Mouse (Mus musculus) right cerebral cortex, adult 18-20 months (tissue): ENCODE results near the gene Olfr1175-ps.

ENCODE experiments used
- DNase-seq: peaks from one replicate; pipeline ENCODE4 v3.0.0; 2022; ENCODE audit warnings: mixed read lengths

Gene Olfr1175-ps

DNA sequence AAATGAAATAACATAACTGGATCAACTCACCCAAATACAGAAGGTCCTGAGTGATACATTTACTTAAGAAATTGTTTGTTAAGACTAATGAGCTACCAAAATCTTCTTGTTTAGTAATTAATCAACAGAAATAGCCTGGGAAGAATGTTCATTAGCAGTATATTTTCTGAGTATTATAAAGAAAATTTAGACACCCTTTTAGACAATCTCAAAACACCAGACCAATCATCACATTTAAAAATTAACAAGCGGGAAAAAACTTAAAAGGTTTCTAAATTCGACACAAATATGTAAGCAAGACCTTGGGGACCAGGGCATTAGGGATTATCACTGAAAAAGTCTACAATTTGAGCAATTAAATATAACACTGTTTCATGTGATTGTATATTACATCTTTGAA is at the start of gene Olfr1175-ps:
Olfr1175-ps (minus strand) TSS at position 101 of the 400 bp plus-strand sequence.
- no peak for DNase-seq

DNA sequence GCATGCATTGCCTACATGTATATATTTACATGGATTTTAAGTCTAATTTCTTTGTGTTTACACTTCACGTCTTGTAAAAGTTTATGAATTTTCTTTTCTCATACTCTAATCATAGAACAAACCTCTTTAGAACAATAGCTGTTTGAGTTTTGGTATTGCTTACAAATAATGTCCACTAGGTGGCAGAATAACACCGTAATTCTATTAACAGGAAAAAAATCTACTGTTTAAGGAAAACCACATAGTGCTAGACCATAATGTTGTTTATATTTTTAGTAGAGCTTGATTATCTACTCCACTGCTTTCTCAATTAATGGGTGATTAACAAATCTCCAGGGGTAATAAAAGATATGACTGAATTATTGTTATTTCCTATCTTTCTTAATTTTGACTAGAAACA is 29.3 kb upstream of the Olfr1175-ps start:
- DNase-seq = no peak

DNA sequence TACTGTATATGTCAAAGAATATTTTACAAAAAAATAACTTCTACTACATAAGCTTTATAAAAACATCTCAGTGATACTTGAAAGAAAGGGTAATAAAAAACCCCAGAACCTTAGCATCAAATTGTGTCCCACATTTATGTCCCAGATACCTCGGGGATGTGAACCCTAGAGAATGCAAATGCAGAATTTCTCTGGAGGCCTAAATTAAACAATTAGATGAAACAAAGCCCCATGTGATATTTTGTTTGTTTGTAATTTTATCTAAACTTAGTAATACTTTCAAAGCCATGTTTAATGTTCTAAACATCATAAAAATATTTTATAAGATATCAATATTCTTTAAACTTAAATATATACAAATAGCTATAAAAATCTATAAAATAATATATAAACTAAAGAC is 19.4 kb upstream of the Olfr1175-ps start, which contains the start of gene Olfr1177-ps:
Olfr1177-ps (minus strand) TSS at position 101 of the 400 bp plus-strand sequence.
- no peak for DNase-seq

DNA sequence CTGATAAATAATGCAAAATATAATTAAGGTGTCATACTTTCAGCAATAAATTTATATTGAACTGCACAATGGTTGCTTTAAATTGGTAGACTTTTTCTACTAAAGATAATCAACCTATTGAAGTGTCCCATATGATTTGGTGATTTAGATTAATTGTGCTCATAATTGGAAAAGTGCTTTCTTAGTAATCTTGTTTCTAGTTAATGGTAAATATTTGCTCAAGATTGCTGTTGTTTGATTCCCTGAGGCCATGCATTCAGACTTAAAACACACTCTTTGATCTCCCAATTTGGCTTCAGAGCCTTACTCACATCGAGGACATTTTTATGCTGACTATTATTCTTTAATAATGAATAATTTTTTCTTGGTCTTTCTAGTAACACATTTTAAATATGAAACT is 9.4 kb upstream of the Olfr1175-ps start, which contains the start of gene Olfr1176:
Olfr1176 (plus strand) TSS at position 301 of the 400 bp plus-strand sequence.
- no peak for DNase-seq

DNA sequence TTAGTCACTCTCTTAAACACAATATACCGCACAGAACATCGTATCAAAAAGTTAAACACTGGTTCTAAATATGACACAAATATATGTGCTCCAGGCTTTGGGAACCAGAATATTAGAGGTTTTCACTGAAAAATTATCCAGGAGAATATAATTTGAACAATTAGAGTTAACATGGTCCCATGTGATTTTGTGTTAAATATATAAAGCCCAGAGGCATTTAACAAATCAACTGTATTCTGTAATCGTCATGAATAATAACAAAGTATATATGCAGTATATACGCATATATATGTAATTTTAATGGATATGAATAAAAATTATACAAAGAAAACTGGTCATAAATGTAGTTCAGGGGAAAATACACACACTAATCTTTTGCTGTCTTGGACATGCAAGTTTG is 12.0 kb downstream of the Olfr1175-ps start, which contains the start of gene Olfr1174-ps:
Olfr1174-ps (minus strand) TSS at position 101 of the 400 bp plus-strand sequence.
- DNase-seq = no peak

DNA sequence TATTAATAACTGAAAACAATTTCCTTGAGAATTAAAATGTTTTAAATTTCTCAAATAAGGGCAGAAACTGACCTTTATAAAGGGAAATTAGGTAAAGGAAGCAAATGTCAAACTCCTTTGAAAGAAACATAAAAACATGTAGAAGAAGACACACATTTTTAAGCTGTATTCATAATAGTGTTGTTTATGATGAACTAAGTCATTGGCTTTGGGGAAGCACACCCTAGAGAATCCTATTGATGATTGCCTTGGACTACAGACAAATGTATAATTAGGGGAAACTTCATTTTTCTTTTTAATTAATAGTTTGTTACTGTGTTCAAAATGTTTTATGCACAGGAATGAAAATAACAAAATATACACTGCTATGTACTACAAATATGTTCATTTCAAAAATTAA is 47.2 kb downstream of the Olfr1175-ps start, which contains the start of gene Olfr1173:
Olfr1173 (minus strand) TSS at position 101 of the 400 bp plus-strand sequence.
- DNase-seq = no peak
